Comparison of ENCODE assay signal across 34 mouse cellular contexts in the genomic region with DNA sequence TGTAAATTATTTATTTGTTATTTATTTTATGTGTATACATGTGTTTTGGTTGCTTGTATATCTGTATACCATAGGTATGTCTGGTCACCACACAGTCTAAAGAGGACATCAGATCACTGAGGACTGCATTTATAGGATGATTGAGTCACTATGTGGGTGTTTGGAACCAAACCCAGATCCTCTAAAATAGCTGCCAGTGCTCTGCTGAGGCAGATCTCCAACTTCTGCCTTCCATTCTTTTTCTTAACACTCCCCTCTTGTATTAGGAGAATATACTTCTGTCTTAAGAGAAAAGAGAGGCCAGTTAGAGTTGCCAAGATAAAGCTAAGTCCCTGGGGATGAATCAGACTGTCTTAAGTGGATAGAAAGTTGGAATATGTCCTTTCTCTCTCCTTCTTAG.
A peak's percentile ranks its signal among the peaks of the same experiment; 100 is the strongest.
DNase-seq lines count a peak whose midpoint lies in the region; ATAC-seq and TF ChIP-seq lines count a peak whose summit lies in the region.
"Had no signal": no experiment of that assay in that cellular context is flagged by ENCODE, and none has a peak within 500 bp of the region (broad histone marks: within the 10 kb centered on the region; RNA-seq: fewer than 3 reads in every experiment).

No protein-coding gene starts in this region.

- DNase-seq in hindbrain, postnatal 0 days (ENCODE audit: low spot score) = peak; percentile 21
- DNase-seq in hindbrain, embryonic 10.5 days (ENCODE audit: low spot score) = no peak
- DNase-seq in right cerebral cortex, postnatal 25 days = peak; percentile 15
- DNase-seq in right cerebral cortex, postnatal 4 days = no peak
- peak; percentile 26 to 29 for DNase-seq in left cerebral cortex, postnatal 14 days (ENCODE audit: low spot score in 2 of 2)
- DNase-seq in forebrain, embryonic 11.5 days (ENCODE audit: low spot score) = no peak
- no peak for DNase-seq in layer of hippocampus, postnatal 10 days (ENCODE audit: low spot score in 2 of 2)
- DNase-seq: adrenal gland, adult 2 months; adrenal gland, postnatal 36 days; cerebellum, adult 2 months; cerebellum, postnatal 14 days; gastrocnemius, adult 2 months; gastrocnemius, postnatal 36 days; heart, adult 18-20 months; heart, postnatal 36 days; kidney, postnatal 25 days; retina, postnatal 1 day; spleen, adult 18-20 months; thymus, adult 18-20 months; thymus, postnatal 25 days had no signal

- no peak overlapping the region for H3K4me3 ChIP-seq in hindbrain, postnatal 0 days (ENCODE audit: low read length)
- H3K4me3 ChIP-seq in hindbrain, embryonic 10.5 days = no peak overlapping the region
- H3K4me3 ChIP-seq in forebrain, embryonic 11.5 days (ENCODE audit: low read depth, low read length) = no peak overlapping the region
- H3K4me3 ChIP-seq: embryonic facial prominence, embryonic 12.5 days; forebrain, embryonic 15.5 days; gastrocnemius, adult 2 months; hindbrain, embryonic 13.5 days; layer of hippocampus, adult 2 months; limb, embryonic 12.5 days; liver, embryonic 15.5 days; lung, embryonic 15.5 days; midbrain, embryonic 10.5 days; midbrain, embryonic 15.5 days; neural tube, embryonic 15.5 days had no signal

- no peak overlapping the region for H3K27ac ChIP-seq in hindbrain, postnatal 0 days
- no peak overlapping the region for H3K27ac ChIP-seq in hindbrain, embryonic 10.5 days
- no peak overlapping the region for H3K27ac ChIP-seq in forebrain, embryonic 11.5 days (ENCODE audit: low read depth, low read length)
- H3K27ac ChIP-seq: embryonic facial prominence, embryonic 12.5 days; forebrain, embryonic 15.5 days; gastrocnemius, adult 2 months; hindbrain, embryonic 13.5 days; layer of hippocampus, adult 2 months; limb, embryonic 12.5 days; liver, embryonic 15.5 days; lung, embryonic 15.5 days; midbrain, embryonic 10.5 days; midbrain, embryonic 15.5 days; neural tube, embryonic 15.5 days had no signal

- no peaks in the 10 kb centered on the region for H3K36me3 ChIP-seq in hindbrain, postnatal 0 days (ENCODE audit: insufficient read depth, low read length)
- no peaks in the 10 kb centered on the region for H3K36me3 ChIP-seq in hindbrain, embryonic 10.5 days
- no peaks in the 10 kb centered on the region for H3K36me3 ChIP-seq in forebrain, embryonic 11.5 days (ENCODE audit: control insufficient read depth, insufficient read depth, low read length)
- H3K36me3 ChIP-seq: embryonic facial prominence, embryonic 12.5 days; forebrain, embryonic 15.5 days; hindbrain, embryonic 13.5 days; limb, embryonic 12.5 days; liver, embryonic 15.5 days; lung, embryonic 15.5 days; midbrain, embryonic 10.5 days; midbrain, embryonic 15.5 days; neural tube, embryonic 15.5 days had no signal

- H3K4me2 ChIP-seq in hindbrain, postnatal 0 days (ENCODE audit: low read depth, low read length) = no peak overlapping the region
- H3K4me2 ChIP-seq in forebrain, embryonic 11.5 days (ENCODE audit: low read depth, low read length, severe bottlenecking) = no peak overlapping the region
- H3K4me2 ChIP-seq: embryonic facial prominence, embryonic 12.5 days; forebrain, embryonic 15.5 days; heart, embryonic 11.5 days; hindbrain, embryonic 13.5 days; limb, embryonic 12.5 days; liver, embryonic 15.5 days; lung, embryonic 15.5 days; midbrain, embryonic 15.5 days; neural tube, embryonic 15.5 days had no signal

- TF ChIP-seq CTCF in hindbrain, postnatal 0 days (IDR thresholded peaks at IDR 0.05; ENCODE audit: low read depth) = no peak

- no peaks in the 10 kb centered on the region for H3K27me3 ChIP-seq in hindbrain, postnatal 0 days (ENCODE audit: insufficient read depth, low read length)
- no peaks in the 10 kb centered on the region for H3K27me3 ChIP-seq in hindbrain, embryonic 10.5 days (ENCODE audit: insufficient read depth, poor library complexity, severe bottlenecking)
- H3K27me3 ChIP-seq in forebrain, embryonic 11.5 days (ENCODE audit: control insufficient read depth, insufficient read depth, low read length) = no peaks in the 10 kb centered on the region
- H3K27me3 ChIP-seq: embryonic facial prominence, embryonic 12.5 days; forebrain, embryonic 15.5 days; hindbrain, embryonic 13.5 days; limb, embryonic 12.5 days; liver, embryonic 15.5 days; lung, embryonic 15.5 days; midbrain, embryonic 15.5 days; neural tube, embryonic 15.5 days had no signal

- intact Hi-C loops in left cerebral cortex, postnatal 14 days (cut with DNase I) = no loop called here

- H3K9me3 ChIP-seq in hindbrain, postnatal 0 days (ENCODE audit: low read length) = no peaks in the 10 kb centered on the region
- H3K9me3 ChIP-seq in hindbrain, embryonic 10.5 days = no peaks in the 10 kb centered on the region
- H3K9me3 ChIP-seq in forebrain, embryonic 11.5 days (ENCODE audit: control insufficient read depth, low read length) = no peaks in the 10 kb centered on the region
- H3K9me3 ChIP-seq: embryonic facial prominence, embryonic 12.5 days; forebrain, embryonic 15.5 days; hindbrain, embryonic 13.5 days; limb, embryonic 12.5 days; liver, embryonic 15.5 days; lung, embryonic 15.5 days; midbrain, embryonic 10.5 days; midbrain, embryonic 15.5 days; neural tube, embryonic 15.5 days had no signal

- H3K9ac ChIP-seq in hindbrain, postnatal 0 days (replicated peaks; ENCODE audit: low read length) = no peak overlapping the region
- no peak overlapping the region for H3K9ac ChIP-seq in forebrain, embryonic 11.5 days (ENCODE audit: low read length)
- H3K9ac ChIP-seq: embryonic facial prominence, embryonic 12.5 days; forebrain, embryonic 15.5 days; hindbrain, embryonic 13.5 days; limb, embryonic 12.5 days; liver, embryonic 15.5 days; lung, embryonic 15.5 days; midbrain, embryonic 15.5 days; neural tube, embryonic 15.5 days had no signal

- no peaks in the 10 kb centered on the region for H3K4me1 ChIP-seq in hindbrain, postnatal 0 days (ENCODE audit: insufficient read depth, low read length)
- no peaks in the 10 kb centered on the region for H3K4me1 ChIP-seq in hindbrain, embryonic 10.5 days (replicated peaks)
- no peaks in the 10 kb centered on the region for H3K4me1 ChIP-seq in forebrain, embryonic 11.5 days (replicated peaks; ENCODE audit: control insufficient read depth, insufficient read depth, low read length)
- H3K4me1 ChIP-seq: embryonic facial prominence, embryonic 12.5 days; forebrain, embryonic 15.5 days; hindbrain, embryonic 13.5 days; limb, embryonic 12.5 days; liver, embryonic 15.5 days; lung, embryonic 15.5 days; midbrain, embryonic 10.5 days; midbrain, embryonic 15.5 days; neural tube, embryonic 15.5 days had no signal

- no peak for ATAC-seq in hindbrain, postnatal 0 days
- ATAC-seq in forebrain, embryonic 11.5 days (replicated peaks; ENCODE audit: low FRiP score) = no peak
- ATAC-seq: activated CD4-positive, CD25-positive, alpha-beta regulatory T cell, adult 4 months; CD4-positive, CD25-positive, alpha-beta regulatory T cell, adult 4 months; forebrain, embryonic 15.5 days; intestine, postnatal 0 days; midbrain, embryonic 15.5 days had no signal

Comparison
In these comparisons a context has a peak if more than half of its experiments do, and no peak if none do; other contexts are left out.
1. DNase-seq: peak in hindbrain, postnatal 0 days (single experiment), right cerebral cortex, postnatal 25 days (single experiment) and left cerebral cortex, postnatal 14 days (2 of 2); none in hindbrain, embryonic 10.5 days (single experiment), right cerebral cortex, postnatal 4 days (single experiment), forebrain, embryonic 11.5 days (single experiment) and layer of hippocampus, postnatal 10 days (0 of 2).